Mouse (Mus musculus) embryo, embryonic 9.5 days (tissue): ENCODE data around the gene Olfr374.
A peak's percentile ranks its signal among the peaks of the same experiment; 100 is the strongest.

Experiments used
- DNase-seq: peaks from one replicate; pipeline ENCODE4 v3.0.0-alpha.2; 2017; ENCODE audit errors: extremely low spot score

Gene Olfr374

DNA sequence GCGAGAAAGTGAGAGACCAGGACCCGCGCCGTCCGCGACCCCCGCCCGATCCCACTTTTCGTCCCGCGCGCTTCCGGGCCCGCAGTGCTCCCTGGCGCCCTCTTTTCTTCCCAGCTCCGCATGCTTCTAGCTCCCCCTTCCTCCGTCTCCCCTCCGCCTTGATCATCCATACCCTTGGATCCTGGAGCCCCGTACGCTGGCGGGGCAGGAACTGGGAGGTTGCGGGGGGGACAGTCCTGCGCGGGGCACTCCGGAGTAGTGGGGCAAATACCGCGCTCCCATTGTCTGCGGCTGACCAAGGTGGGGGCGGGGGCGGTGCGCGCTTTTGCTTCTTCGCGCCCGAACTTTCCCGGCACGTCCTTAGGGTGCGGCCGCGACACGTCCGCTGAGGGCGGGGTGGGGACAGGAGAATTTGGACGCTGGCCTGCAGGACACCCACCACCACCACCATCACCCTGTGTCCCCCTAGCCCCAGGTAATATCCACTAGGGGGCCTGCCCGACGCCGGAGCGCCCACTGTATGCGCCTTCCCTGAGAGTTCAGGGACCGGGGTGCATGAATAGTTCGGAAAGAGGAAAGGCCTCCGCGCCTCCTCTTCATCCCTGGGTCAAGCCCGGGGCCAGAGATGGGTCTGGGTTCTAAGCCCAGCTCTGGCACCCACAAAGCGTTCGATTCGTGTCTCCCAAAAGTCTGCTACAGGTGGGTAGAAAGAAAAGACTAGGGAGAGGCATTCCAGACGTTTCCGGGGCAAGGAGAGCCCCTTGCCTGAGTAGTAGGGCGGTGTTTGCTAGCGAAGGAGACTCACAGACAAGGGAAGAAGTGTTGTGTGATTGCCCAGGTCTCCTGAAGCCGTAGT lies 28.8 kb downstream of the Olfr374 start:
- peak; percentile 87 for DNase-seq

DNA sequence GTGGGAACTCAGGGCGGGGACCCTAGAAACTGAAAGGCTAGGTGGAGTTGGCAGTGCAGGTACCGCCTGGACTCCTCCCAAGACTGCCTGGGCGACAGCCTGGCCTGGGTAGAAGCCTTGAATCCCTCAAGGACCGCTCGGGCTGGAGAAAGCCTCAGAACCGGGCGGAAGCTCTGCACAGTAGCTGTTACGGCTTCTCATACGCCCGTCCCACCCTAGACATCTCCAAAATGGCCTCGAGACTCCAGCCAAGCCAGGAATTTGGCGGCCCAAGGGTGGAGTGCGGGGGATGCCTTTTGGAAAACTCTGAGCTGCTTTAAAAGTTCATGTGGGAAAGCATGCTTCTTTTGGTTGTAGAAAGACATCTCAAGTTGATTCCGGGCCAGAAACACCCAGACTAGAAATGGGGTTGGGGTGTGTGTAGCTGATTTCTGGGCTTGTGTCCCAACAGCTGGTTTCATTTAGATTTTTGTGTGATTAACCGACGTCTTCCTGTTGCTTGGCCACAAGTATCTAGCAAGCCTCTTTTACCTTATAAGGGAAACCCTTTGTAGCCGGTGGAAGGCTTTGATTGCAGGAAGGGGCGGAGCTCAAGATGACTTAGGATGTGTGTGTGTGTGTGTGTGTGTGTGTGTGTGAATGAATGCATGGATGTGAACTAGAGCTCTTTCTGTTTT lies 29.6 kb downstream of the Olfr374 start:
- peak; percentile 82 for DNase-seq

GRCm38 (mm10) chr8:72137431-72137830 lies 30.6 kb downstream of the Olfr374 start:
- DNase-seq, result no peak

DNA sequence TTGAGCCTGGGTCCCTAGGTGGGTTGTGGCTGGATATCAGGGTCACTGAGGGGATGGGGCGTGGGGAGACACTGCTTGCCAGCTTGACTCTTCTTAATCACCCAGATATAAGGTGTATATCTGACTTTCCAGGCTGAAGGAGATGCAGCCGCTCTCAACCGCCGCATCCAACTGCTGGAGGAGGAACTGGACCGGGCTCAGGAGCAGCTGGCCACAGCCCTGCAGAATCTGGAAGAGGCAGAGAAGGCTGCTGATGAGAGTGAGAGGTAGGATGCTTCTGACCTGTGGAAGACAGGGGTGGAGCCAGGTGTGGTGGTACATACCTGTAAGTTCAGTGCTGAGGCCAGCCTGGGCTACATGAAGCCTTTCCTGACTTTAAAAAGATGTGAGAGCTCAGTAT lies 31.6 kb downstream of the Olfr374 start:
- DNase-seq, result no peak

DNA sequence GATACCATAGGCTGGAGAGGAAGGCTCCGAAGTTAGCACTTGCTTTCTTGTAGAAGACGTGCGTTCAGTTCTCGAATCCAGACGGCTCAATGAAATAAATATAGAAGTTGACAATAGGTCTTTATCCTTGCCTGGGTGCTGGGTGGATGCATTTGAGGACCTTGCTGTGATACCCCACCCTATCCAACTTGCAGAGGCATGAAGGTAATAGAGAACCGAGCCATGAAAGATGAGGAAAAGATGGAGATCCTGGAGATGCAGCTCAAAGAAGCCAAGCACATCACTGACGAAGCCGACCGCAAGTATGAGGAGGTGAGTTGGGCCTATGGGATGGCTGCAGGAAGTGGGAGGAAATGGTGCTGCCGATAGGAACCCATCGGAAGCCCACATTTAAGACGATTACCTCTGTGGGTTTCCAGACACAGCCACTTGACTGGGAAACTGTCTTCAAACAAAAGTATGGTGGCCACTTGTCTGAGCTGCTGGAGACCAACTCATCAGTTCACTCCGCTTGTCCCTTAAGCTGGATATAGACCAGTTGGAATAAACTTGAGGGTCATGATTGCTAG lies 36.5 kb downstream of the Olfr374 start:
- no peak for DNase-seq

- DNase-seq, result no peak
Measured at GRCm38 (mm10) chr8:72144345-72144975, 37.6 kb downstream of the Olfr374 start.

DNA sequence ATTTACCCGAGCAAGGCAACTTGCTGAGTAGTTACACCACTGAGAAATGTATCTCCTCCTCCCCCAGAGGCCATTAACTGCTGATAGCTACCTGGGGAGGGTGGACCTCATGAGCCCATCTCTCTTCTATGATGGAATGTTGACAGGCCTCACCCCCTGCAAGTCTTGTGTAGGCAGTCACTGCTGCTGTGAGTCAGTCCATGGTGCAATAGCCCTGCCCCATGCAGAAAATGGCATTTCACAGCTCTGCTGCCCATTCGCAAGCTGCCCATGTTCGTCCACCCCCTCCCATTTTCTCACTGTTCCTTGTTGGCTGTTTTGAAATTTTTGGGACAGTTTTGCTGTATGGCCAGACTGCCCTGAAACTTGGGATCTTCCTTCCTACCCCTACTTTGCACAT lies 38.7 kb downstream of the Olfr374 start:
- DNase-seq, result no peak

DNA sequence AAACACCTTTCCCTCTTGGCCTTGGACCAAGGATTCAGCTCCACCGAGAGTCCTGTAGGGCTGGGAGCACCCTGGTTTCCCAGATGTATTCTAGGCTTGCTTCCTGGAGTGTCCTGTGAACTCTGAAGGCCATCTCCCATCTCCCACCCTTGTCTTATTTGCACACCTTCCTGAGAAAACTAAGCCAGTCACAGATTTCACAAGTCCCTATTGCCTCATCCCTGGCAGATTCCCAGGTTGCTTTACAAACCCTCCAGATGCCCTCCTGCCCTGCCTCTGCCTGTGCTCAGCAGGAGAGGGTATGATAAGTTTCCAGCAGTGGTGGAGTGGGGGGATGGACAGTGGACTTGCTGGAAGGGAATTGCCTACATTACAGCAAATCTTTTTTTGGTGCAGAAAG lies 39.2 kb downstream of the Olfr374 start:
- DNase-seq, result no peak

- DNase-seq, result no peak
Measured at GRCm38 (mm10) chr8:72146556-72146955, 39.7 kb downstream of the Olfr374 start.

GRCm38 (mm10) chr8:72147266-72147665 lies 40.4 kb downstream of the Olfr374 start:
- DNase-seq, result no peak

DNA sequence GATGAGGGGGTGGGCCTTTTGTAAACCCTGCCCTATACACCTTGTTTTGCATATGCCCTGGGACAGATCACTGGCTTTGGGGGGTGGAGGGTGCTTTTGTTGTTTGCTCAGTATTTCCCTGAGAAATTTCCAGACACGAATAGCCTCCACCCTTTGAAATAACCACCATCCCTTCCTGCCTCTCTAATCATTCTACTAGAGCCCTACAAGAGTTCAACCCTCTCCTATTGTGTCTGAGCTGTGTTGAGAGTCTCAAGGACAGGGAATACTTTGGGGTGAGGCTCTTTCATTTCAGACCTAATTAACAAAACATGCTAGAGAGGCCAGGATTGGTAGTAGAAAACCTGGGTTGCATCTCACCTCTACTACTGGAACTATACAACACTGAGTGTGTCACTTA lies 42.2 kb downstream of the Olfr374 start:
- DNase-seq, result no peak

DNA sequence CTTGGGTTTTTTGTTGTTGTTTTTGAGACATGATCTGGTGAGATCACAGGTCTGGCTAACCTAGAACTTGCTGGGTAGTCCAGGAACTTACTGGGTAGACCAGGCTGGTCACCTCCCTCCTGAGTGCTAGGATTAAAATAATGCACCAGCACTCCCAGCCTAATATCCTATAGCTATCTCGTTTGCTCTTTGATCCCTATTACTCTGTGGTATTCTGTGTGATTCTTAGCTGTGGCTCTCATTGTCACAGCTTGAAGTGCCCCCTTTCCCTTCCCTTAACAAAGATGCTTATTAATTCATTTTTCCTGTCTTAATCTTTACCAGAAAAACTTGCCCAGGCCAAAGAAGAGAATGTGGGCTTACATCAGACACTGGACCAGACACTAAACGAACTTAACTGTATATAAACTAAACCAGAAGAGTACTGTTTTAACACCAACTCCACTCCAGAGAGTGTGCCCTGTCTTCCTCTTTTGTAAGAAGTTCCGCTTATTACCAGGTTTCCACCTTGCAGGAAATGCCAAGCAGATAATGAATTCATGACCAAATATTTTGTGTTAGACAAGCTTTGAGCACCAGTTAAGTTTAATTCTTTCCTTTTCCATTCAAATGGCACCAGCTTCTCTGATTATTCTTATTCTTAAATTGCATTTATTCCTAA lies 44.7 kb downstream of the Olfr374 start:
- DNase-seq, result no peak

DNA sequence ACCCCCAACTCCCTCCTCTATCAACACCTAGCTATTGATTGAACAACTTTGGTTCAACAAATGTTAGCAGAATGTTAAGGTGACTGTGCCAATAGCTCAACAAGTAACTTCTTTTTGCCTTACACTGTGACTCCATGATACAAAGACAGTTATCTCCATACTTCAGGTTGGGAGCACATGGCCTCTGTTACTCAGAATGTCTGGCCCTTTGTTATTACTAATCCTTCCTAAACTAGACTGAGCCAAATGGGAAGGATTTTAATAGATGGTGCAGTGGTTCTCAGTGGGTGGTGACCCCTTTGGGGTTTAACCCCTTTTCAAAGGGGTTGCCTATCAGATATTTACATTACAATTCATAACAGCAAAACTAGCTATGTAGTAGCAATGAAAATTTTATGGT lies 46.5 kb downstream of the Olfr374 start:
- DNase-seq, result no peak

- no peak for DNase-seq
Measured at GRCm38 (mm10) chr8:72158096-72158495, 51.3 kb downstream of the Olfr374 start.

DNA sequence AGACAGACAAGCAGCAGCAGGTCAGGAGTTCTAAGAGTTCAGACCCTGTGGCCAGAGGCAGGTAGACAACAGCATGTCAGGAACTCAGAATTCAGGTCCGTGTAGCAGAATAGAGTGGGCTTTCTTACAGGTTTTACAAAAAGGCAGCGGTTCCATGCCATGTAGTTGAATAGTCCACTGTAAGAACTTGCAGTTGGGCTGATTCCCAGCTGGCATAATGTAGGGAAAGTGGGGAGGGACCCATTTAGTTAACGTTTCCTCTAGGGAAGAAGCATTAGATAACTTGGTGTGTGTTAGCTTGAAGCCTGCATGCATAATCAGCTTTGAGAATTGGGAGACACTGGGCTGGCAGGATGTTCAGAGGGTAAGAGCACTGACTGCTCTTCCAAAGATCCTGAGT lies 51.9 kb downstream of the Olfr374 start:
- no peak for DNase-seq

GRCm38 (mm10) chr8:72160007-72160406 lies 53.2 kb downstream of the Olfr374 start:
- no peak for DNase-seq

GRCm38 (mm10) chr8:72160707-72161697 lies 54.2 kb downstream of the Olfr374 start, which contains the start of gene Rab8a:
TSS of gene Rab8a (plus strand) at chr8:72161200.
- peak; percentile 99 for DNase-seq

DNA sequence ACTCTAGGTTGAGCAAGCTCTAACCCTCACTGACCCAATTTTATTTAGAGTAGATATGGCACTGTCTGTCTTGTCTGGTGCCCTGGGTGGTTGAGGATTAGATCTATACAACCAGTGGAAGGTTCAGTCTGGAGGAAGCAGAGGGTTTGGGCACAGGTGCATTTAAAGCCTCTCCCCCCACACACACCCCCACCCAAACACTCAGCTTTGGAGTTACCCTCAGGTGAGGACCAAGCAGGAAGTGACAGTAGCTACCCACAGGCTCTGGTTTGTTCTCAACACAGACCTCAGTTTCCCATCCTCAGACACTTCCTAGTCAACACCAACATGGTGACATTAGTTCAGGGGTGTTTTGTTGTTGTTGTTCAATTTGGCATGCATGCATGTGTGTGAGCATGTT lies 56.0 kb downstream of the Olfr374 start:
- DNase-seq, result no peak
